In genomic region chr2:31069506-31069905, GRCm38 (mm10) we compare ENCODE assay signal across 9 mouse cellular contexts.
DNase-seq lines count a peak whose midpoint lies in the region; ATAC-seq and TF ChIP-seq lines count a peak whose summit lies in the region.
"Had no signal": no experiment of that assay in that cellular context is flagged by ENCODE, and none has a peak within 500 bp of the region (broad histone marks: within the 10 kb centered on the region; RNA-seq: fewer than 3 reads in every experiment).

No protein-coding gene starts in this region.

- H3K4me2 ChIP-seq in forebrain, embryonic 13.5 days, result no peak overlapping the region
- H3K4me2 ChIP-seq in forebrain, postnatal 0 days (ENCODE audit: low read depth), result no peak overlapping the region
- H3K4me2 ChIP-seq in midbrain, embryonic 14.5 days (ENCODE audit: low read length), result no peak overlapping the region
- no peak overlapping the region for H3K4me2 ChIP-seq in neural tube, embryonic 13.5 days
- H3K4me2 ChIP-seq in intestine, embryonic 15.5 days (replicated peaks), result no peak overlapping the region

- peak overlapping the region; percentile 84 for H3K27ac ChIP-seq in forebrain, embryonic 13.5 days
- H3K27ac ChIP-seq in forebrain, postnatal 0 days (ENCODE audit: low read depth, low read length), result no peak overlapping the region
- H3K27ac ChIP-seq in midbrain, embryonic 10.5 days (replicated peaks), result peak overlapping the region; percentile 91
- no peak overlapping the region for H3K27ac ChIP-seq in midbrain, embryonic 14.5 days (replicated peaks; ENCODE audit: low read depth, low read length)
- H3K27ac ChIP-seq in neural tube, embryonic 13.5 days (replicated peaks), result peak overlapping the region; percentile 89
- no peak overlapping the region for H3K27ac ChIP-seq in intestine, embryonic 15.5 days

- peaks cover 4% of the 10 kb centered on the region; the same call in 1 of the 2 replicates for H3K36me3 ChIP-seq in forebrain, embryonic 13.5 days (ENCODE audit: poor library complexity, severe bottlenecking)
- H3K36me3 ChIP-seq in forebrain, postnatal 0 days (ENCODE audit: insufficient read depth), result 0 out of 2 replicates have a peak, but pooled peaks cover 3% of the 10 kb centered on the region
- peaks cover 20% of the 10 kb centered on the region for H3K36me3 ChIP-seq in midbrain, embryonic 10.5 days
- no peaks in the 10 kb centered on the region for H3K36me3 ChIP-seq in midbrain, embryonic 14.5 days (ENCODE audit: control insufficient read depth, insufficient read depth, low read length)
- peaks cover 25% of the 10 kb centered on the region for H3K36me3 ChIP-seq in neural tube, embryonic 13.5 days
- no peaks in the 10 kb centered on the region for H3K36me3 ChIP-seq in intestine, embryonic 15.5 days

- no peak overlapping the region for H3K4me3 ChIP-seq in forebrain, embryonic 13.5 days
- H3K4me3 ChIP-seq in forebrain, postnatal 0 days (ENCODE audit: low read depth, low read length), result no peak overlapping the region
- no peak overlapping the region for H3K4me3 ChIP-seq in midbrain, embryonic 10.5 days
- no peak overlapping the region for H3K4me3 ChIP-seq in midbrain, embryonic 14.5 days (replicated peaks; ENCODE audit: low read depth, low read length)
- H3K4me3 ChIP-seq in neural tube, embryonic 13.5 days, result no peak overlapping the region
- H3K4me3 ChIP-seq in intestine, embryonic 15.5 days (replicated peaks), result no peak overlapping the region

- H3K9ac ChIP-seq in forebrain, embryonic 13.5 days, result no peak overlapping the region
- H3K9ac ChIP-seq in forebrain, postnatal 0 days, result no peak overlapping the region
- no peak overlapping the region for H3K9ac ChIP-seq in midbrain, embryonic 14.5 days (replicated peaks; ENCODE audit: low read length)
- H3K9ac ChIP-seq in neural tube, embryonic 13.5 days, result no peak overlapping the region
- H3K9ac ChIP-seq in intestine, embryonic 15.5 days, result no peak overlapping the region

- no peak for DNase-seq in forebrain, postnatal 0 days
- no peak for DNase-seq in midbrain, embryonic 10.5 days (ENCODE audit: low spot score)
- DNase-seq in midbrain, embryonic 14.5 days, result no peak
- DNase-seq in lung, postnatal 14 days, result no peak

- peaks cover 33% of the 10 kb centered on the region for H3K4me1 ChIP-seq in forebrain, embryonic 13.5 days
- no peaks in the 10 kb centered on the region; the same call in 1 of the 2 replicates for H3K4me1 ChIP-seq in forebrain, postnatal 0 days (ENCODE audit: insufficient read depth)
- H3K4me1 ChIP-seq in midbrain, embryonic 10.5 days, result peaks cover 31% of the 10 kb centered on the region
- H3K4me1 ChIP-seq in midbrain, embryonic 14.5 days (ENCODE audit: control insufficient read depth, insufficient read depth, low read length), result peaks cover 5% of the 10 kb centered on the region; the same call in 1 of the 2 replicates
- peaks cover 29% of the 10 kb centered on the region for H3K4me1 ChIP-seq in neural tube, embryonic 13.5 days (replicated peaks)
- H3K4me1 ChIP-seq in intestine, embryonic 15.5 days (replicated peaks), result 0 out of 2 replicates have a peak, but pooled peaks cover 3% of the 10 kb centered on the region

- no peak for ATAC-seq in forebrain, embryonic 13.5 days
- no peak for ATAC-seq in forebrain, postnatal 0 days
- ATAC-seq in midbrain, embryonic 14.5 days (ENCODE audit: low FRiP score, low TSS enrichment), result no peak
- peak; percentile 20; the same call in 1 of the 2 replicates for ATAC-seq in granulocyte monocyte progenitor cell, adult 5-6 weeks (replicated peaks; ENCODE audit: poor library complexity, severe bottlenecking)
- ATAC-seq in neural tube, embryonic 13.5 days (ENCODE audit: low read depth), result no peak
- ATAC-seq in intestine, embryonic 15.5 days, result no peak
- ATAC-seq: intestine, postnatal 0 days had no signal

- no peak for TF ChIP-seq CTCF in forebrain, postnatal 0 days (IDR thresholded peaks at IDR 0.05; ENCODE audit: low read depth)

- no peaks in the 10 kb centered on the region for H3K27me3 ChIP-seq in forebrain, embryonic 13.5 days
- no peaks in the 10 kb centered on the region for H3K27me3 ChIP-seq in forebrain, postnatal 0 days (ENCODE audit: insufficient read depth, low read length)
- no peaks in the 10 kb centered on the region for H3K27me3 ChIP-seq in midbrain, embryonic 10.5 days (ENCODE audit: low read depth, poor library complexity, severe bottlenecking)
- H3K27me3 ChIP-seq in midbrain, embryonic 14.5 days (ENCODE audit: control insufficient read depth, insufficient read depth, low read length), result no peaks in the 10 kb centered on the region
- H3K27me3 ChIP-seq in neural tube, embryonic 13.5 days, result no peaks in the 10 kb centered on the region
- no peaks in the 10 kb centered on the region for H3K27me3 ChIP-seq in intestine, embryonic 15.5 days (replicated peaks)

- H3K9me3 ChIP-seq in forebrain, embryonic 13.5 days (replicated peaks), result no peaks in the 10 kb centered on the region
- H3K9me3 ChIP-seq in forebrain, postnatal 0 days (ENCODE audit: low read length), result no peaks in the 10 kb centered on the region
- peaks cover 9% of the 10 kb centered on the region; the same call in 1 of the 2 replicates for H3K9me3 ChIP-seq in midbrain, embryonic 10.5 days (replicated peaks)
- H3K9me3 ChIP-seq in midbrain, embryonic 14.5 days (ENCODE audit: control insufficient read depth, low read length), result no peaks in the 10 kb centered on the region
- 0 out of 2 replicates have a peak, but pooled peaks cover 2% of the 10 kb centered on the region for H3K9me3 ChIP-seq in neural tube, embryonic 13.5 days
- H3K9me3 ChIP-seq in intestine, embryonic 15.5 days, result no peaks in the 10 kb centered on the region; the same call in 1 of the 2 replicates

- WGBS in forebrain, embryonic 13.5 days, result 86% methylated on average over 7 of the region's 7 CpGs
- 89% methylated on average over 7 of the region's 7 CpGs for WGBS in forebrain, postnatal 0 days
- WGBS in midbrain, embryonic 10.5 days, result 92% methylated on average over 7 of the region's 7 CpGs
- WGBS in midbrain, embryonic 14.5 days, result 86% methylated on average over 7 of the region's 7 CpGs
- 80% methylated on average over 7 of the region's 7 CpGs for WGBS in neural tube, embryonic 13.5 days
- 92% methylated on average over 7 of the region's 7 CpGs for WGBS in intestine, embryonic 15.5 days

Comparison
In these comparisons a context has a peak if more than half of its experiments do, and no peak if none do; other contexts are left out.
1. H3K27ac ChIP-seq: peak in forebrain, embryonic 13.5 days (single experiment), midbrain, embryonic 10.5 days (single experiment) and neural tube, embryonic 13.5 days (single experiment); none in forebrain, postnatal 0 days (single experiment), midbrain, embryonic 14.5 days (single experiment) and intestine, embryonic 15.5 days (single experiment).